Mouse (Mus musculus) thymus, adult 2 months (tissue): ENCODE data around the gene Prr14.
"Not testable (repeated sequence)": the region's sequence is repeated elsewhere in the genome, so short reads cannot be mapped to it uniquely, and the experiment has no call there.

Experiments used
- CTCF ChIP-seq: fragments of 200-500 bp; IDR thresholded peaks from 2 replicates; pipeline ENCODE4 v1.5.1; 2012; ENCODE audit warnings: mild to moderate bottlenecking, control low read depth, low read length, moderate library complexity, borderline replicate concordance; ENCODE audit not compliant: control insufficient read depth, poor library complexity, insufficient read depth; ENCODE audit errors: extremely low read depth
- POLR2A ChIP-seq: fragments of 200-500 bp; IDR thresholded peaks from 2 replicates; pipeline ENCODE4 v1.6.1; 2012; ENCODE audit warnings: mild to moderate bottlenecking, low read length, control low read depth, moderate library complexity; ENCODE audit not compliant: control insufficient read depth, poor library complexity, insufficient read depth; ENCODE audit errors: extremely low read depth

DNA sequence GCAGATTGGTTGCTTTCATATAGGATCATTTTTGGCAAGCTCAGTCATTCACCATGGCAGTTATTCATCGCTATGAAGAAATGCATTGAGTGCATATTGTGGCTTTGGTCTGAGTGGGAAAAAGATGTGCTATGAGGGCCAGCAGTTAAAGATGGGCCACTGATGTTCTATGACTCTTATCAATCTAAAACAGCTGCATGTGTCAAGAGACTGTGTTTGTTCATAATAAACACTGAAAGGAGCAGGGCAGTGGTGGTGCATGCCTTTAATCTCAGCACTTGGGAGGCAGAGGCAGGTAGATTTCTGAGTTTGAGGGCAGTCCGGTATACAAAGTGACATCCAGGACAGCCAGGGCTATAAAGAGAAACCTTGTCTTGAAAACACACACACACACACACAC lies 6.3 kb downstream of the Prr14 start:
- TF ChIP-seq CTCF, POLR2A: not testable (repeated sequence)
